Mouse (Mus musculus): ENCODE measurements around the gene Ripk1.

The Ripk1 gene

DNA sequence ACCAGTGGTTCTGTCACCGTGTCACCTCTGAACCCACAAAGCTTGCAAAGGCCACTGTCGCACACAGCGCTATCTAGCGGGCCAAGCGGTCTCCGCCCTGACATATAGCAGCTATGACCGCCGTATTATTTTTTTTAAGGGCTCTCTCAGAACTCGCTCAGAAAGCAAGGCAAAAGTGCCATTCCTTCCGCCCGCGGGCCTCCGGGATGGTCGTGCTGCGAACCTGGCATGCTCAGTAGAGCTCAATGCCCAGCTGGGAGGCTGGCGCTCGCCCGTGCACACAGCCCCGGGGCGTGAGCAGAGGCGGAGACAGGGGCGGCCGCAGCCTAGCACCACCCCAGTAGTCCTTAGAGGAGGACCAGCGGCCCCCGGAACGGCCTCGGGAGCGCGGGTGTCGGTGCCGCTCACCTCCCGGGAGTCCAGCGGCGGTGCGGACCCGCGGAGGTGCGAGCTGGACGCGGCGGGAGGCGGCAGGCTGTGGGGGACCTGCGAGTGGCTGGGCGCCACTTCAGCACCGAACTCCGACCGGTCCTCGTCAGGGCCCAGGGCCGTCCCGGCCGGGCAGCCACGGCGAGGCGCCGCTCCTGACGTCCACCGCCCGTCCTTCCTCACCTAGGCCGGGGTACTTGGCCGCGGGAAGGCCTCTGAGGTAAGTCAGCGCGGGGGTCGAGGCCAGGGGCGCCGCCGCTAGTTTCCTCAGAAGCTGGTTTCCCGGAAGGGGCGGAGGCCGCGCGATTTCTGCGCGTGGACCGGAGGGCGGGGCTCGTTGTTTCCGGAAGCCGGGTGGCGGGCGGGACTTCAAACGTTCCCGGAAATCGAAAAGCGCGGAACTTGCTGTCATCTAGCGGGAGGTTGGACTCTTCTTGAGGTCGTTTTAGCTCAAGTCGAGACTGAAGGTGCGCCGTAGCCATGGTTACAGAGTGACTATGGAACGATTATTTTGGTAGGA lies at the start of gene Ripk1, which contains the start of gene Serpinb6a:
Gene Ripk1 (plus strand): TSS at position 306 of the 949 bp plus-strand sequence.
Gene Serpinb6a (minus strand): TSS at position 737 of the 949 bp plus-strand sequence.
- Histone ChIP-seq H3K27me3 (ENCODE audit: control insufficient read depth, insufficient read depth, low read length, poor library complexity, severe bottlenecking) (no peaks in the 10 kb centered on the region), H3K36me3 (ENCODE audit: control insufficient read depth, insufficient read depth, low read length, poor library complexity, severe bottlenecking) (no peaks in the 10 kb centered on the region)
- peak; percentile 92 for DNase-seq (ENCODE audit: low read depth, low spot score)

DNA sequence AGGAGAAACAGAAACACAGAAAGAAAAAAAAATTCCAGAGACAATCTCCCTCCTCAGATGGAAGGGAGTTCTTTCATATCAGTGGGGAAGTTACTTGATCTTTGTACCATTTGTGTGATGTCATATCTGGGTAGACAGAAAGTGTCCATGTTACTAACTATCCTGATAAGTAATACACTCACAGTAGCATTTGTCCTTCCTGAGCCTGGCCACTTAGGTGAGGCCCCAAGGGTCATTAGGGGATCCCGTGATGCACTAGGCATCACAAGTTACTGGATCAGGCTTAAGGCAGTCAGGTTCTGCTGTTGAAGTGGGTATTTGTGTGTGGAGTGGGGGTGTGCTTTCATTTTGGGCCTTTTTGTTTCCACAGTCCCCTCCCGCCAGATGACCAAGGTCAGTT lies 49.2 kb upstream of the Ripk1 start:
- Histone ChIP-seq H3K27me3 (ENCODE audit: control insufficient read depth, insufficient read depth, low read length, poor library complexity, severe bottlenecking) (no peaks in the 10 kb centered on the region), H3K36me3 (ENCODE audit: control insufficient read depth, insufficient read depth, low read length, poor library complexity, severe bottlenecking) (no peaks in the 10 kb centered on the region)
- DNase-seq (ENCODE audit: low read depth, low spot score), result no peak

DNA sequence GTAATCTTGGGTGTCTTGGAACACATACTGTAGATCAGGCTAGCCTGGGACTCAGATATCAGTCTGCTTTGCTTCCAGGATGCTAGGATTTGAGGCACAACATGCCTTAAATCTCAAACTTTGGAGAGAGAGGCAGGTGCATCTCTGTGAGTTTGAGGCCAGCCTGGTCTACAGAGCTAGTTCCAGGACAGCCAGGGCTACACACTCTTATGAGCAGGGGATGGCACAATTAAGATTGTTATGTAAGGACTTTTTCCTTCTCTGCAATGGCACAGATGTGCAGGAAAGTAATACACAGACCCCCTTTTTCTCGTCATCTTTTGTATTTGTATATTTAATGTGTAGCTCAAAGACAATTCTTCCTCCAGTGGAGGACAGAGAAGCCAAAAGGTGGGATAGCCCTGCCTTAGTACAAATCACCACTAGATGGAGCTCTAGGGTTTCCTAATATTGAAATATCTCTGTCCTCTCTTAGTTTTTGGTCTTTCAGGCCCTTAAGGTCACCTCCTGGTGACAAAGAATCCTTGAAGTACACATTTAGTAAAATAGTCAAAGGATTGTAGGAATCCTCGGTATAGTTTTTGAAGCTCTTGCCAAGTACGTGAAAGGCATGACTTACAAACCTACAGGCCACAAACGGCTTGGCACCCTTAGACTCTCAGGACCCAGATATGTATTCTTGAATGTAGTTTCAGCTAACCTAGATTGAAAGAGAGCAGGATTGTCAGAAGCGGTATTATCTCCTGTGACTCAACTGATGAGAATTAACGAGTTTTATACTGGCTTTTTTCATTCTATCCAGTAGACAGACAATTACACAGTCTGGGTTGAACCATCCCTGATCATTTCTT lies 45.4 kb upstream of the Ripk1 start:
- Histone ChIP-seq H3K27me3 (ENCODE audit: control insufficient read depth, insufficient read depth, low read length, poor library complexity, severe bottlenecking) (no peaks in the 10 kb centered on the region), H3K36me3 (ENCODE audit: control insufficient read depth, insufficient read depth, low read length, poor library complexity, severe bottlenecking) (no peaks in the 10 kb centered on the region)
- peak; percentile 68 for DNase-seq (ENCODE audit: low read depth, low spot score)

DNA sequence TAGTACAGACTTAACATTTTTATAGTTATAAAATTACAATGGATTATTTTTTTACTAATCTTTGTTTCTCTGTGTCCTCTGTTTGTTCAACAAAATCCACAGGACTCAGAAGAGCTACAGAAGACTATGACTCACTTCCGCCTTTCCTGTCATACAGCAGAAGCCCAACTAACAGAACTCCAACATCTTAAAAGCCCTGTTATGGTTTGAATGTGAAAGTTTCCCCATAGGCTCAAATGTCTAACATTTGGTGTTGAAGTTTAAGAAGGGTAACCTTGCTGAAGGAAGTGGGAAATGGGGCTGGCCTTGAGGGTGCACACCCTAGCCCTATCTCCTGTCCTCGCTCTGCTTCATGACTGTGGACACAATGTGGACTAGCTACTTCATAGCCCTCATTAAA lies 42.4 kb upstream of the Ripk1 start:
- Histone ChIP-seq H3K36me3 (ENCODE audit: control insufficient read depth, insufficient read depth, low read length, poor library complexity, severe bottlenecking) (no peaks in the 10 kb centered on the region), H3K27me3 (ENCODE audit: control insufficient read depth, insufficient read depth, low read length, poor library complexity, severe bottlenecking) (no peaks in the 10 kb centered on the region)
- DNase-seq (ENCODE audit: low read depth, low spot score), result no peak

DNA sequence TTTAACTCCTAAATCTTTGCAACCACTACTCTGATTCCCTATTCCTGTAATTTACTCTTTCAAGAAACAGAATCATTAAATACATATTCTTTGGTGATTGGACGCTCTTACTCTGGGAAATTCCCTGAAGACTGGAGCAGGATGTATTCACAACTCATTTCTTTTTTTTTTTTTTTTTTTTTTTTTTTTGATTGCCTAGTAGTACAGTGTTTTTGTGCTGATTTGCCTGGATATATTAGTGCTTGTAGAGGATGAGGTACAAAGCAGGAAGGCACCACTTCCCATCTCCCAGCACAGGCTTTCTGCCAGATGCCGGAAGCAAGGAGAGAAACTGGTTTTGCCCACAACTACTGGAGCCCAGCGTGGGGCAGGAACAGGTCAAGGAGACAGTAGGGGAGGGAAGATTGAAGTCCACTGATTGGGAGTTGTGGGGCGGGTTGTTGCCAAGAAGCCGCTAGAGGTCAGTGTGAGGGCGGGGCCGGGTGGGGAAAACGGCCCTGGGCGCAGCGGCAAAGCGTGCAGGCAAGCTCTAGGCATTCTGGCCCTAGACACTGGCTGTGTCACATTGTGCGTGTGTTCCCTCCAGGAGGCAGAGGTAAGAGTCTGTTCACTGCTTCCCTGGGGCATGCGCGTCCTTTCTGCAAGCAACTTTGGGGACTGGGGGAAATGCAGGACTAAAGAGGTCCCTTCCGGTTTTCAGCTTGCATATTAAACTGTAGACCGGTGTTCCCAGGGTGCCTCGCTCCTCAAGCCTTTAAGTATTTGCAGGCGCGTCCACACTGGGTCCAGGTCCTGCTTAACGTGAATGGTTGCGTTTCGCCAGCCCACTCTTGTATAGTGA lies 37.7 kb upstream of the Ripk1 start, which contains the start of gene Nqo2:
Gene Nqo2 (plus strand): TSS at position 482 of the 841 bp plus-strand sequence.
- H3K36me3 ChIP-seq (ENCODE audit: control insufficient read depth, insufficient read depth, low read length, poor library complexity, severe bottlenecking), result no peaks in the 10 kb centered on the region
- H3K27me3 ChIP-seq (ENCODE audit: control insufficient read depth, insufficient read depth, low read length, poor library complexity, severe bottlenecking), result no peaks in the 10 kb centered on the region
- peak; percentile 60 for DNase-seq (ENCODE audit: low read depth, low spot score)

DNA sequence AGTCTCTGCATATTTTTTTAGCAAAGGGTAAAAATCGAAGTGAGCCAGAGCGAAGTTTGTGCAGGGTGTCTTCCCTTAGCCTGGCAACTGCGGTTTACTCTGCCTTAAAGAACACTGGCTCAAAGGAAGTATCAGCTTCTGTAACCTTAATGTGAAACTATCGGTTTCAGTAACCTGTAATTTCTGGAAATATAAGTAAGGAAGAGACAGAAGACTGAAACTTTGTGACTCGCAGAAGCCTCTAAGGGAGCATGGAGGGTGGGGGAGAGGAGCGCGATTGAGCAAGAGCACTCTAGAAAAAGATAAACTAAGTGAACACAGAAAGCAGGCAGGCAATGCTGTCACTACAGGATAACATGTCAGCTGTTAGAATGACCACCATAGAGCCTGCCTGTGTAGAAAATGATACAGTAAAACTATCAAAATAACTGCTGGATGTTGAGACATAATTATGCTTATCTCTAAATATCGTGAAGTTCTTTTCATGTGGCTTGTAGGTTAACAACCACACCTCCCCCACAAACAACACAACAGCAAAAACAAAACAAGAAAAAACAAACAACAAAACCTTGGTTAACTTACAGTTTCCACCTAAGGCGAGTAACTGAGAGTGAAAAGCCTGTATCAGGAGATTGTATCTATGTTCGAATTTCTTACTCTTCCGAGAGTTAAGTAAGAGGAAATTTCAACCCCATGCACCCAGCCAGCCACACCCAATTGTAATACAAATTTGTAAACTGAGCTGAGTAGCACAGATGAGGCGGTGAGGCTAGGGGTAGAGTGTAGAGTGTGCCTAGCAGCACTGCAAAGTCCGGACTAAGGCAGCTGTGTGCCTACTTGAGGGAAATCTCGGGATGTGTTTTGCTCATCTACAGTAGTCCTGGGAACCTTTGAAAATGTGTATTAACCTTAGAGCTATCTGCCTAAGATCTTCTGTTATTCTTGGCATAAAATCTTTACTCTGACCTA lies 36.8 kb upstream of the Ripk1 start:
- DNase-seq (ENCODE audit: low read depth, low spot score), result no peak
- Histone ChIP-seq H3K27me3 (ENCODE audit: control insufficient read depth, insufficient read depth, low read length, poor library complexity, severe bottlenecking) (no peaks in the 10 kb centered on the region), H3K36me3 (ENCODE audit: control insufficient read depth, insufficient read depth, low read length, poor library complexity, severe bottlenecking) (no peaks in the 10 kb centered on the region)

DNA sequence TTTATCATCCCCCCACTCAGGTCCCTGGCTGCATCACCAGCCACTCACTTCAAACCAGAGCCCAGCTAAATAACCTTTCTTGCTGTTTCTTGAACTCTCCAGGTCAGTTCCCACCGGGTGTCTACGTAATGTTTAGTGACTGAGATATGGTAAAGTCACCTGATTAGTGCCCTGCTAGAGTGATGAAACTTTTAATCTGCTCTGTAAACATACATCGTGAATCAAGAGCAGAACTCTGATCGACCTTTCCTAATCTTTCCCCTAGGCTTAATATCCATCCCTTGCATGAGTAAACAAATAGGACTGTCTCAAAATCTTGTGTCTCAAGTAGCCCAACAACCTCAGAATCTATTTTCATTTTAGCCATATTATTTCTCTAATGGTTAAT lies 36.1 kb upstream of the Ripk1 start:
- Histone ChIP-seq H3K36me3 (ENCODE audit: control insufficient read depth, insufficient read depth, low read length, poor library complexity, severe bottlenecking) (no peaks in the 10 kb centered on the region), H3K27me3 (ENCODE audit: control insufficient read depth, insufficient read depth, low read length, poor library complexity, severe bottlenecking) (no peaks in the 10 kb centered on the region)
- no peak for DNase-seq (ENCODE audit: low read depth, low spot score)

DNA sequence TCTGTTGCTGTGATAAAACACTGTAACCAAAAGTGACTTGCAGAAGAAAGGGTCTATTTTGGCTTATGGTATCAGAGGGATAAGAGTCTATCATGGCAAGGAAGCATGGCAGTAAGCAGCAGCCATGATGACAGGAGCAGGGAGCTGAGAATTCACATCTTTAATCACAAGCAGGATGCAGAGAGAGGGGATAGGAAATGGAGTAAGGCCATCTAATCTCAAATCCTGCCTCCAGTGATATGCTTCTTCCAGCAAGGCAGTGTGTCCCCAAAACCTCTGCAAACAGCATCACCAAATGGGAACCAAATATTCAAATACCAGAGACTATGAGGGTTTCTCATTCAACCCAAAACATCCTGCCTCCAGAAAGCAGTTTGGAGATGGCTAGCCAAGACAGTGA lies 35.6 kb upstream of the Ripk1 start:
- DNase-seq (ENCODE audit: low read depth, low spot score), result no peak
- Histone ChIP-seq H3K27me3 (ENCODE audit: control insufficient read depth, insufficient read depth, low read length, poor library complexity, severe bottlenecking) (no peaks in the 10 kb centered on the region), H3K36me3 (ENCODE audit: control insufficient read depth, insufficient read depth, low read length, poor library complexity, severe bottlenecking) (no peaks in the 10 kb centered on the region)

DNA sequence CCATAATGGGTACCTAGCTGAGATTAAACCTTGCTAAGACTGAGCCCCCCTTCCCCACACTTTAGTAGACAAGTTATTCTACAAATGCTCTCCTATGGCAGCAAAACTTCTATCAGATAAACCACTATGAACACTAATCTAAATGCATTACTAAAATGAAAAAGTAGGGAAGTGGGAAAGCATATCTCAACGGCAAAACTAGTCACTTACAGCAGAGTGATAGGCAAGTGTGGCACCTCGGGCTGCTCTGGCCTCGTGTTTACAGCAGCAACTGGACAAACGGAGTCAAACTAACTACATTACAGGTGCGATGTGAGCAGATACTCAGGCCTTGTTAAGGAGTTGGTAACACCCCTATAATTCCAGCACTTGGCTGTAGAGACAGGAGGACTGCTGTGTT lies 12.5 kb upstream of the Ripk1 start:
- no peak for DNase-seq (ENCODE audit: low read depth, low spot score)
- no peaks in the 10 kb centered on the region for H3K27me3 ChIP-seq (ENCODE audit: control insufficient read depth, insufficient read depth, low read length, poor library complexity, severe bottlenecking)

DNA sequence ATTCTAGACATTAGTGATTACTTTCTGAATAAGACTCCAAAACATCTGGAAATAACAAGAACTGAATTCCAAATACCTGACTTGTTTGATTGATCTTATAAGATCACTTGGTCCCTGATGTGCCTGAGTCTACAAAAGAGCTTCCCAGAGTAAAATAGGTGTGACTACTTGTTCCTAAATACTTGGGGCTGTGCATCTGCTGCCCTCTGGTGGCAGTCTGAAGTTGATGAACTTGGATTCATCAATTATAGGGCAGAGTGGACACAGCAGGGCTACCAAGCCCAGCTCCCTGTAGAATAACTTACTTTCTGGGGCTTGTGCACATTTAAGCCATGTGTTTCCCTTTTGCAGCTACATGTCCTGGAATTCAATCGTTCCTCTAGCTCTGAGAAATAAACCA lies 7.0 kb upstream of the Ripk1 start:
- peak; percentile 84 for DNase-seq (ENCODE audit: low read depth, low spot score)
- 0 out of 2 replicates have a peak, but pooled peaks cover 2% of the 10 kb centered on the region for H3K36me3 ChIP-seq (ENCODE audit: control insufficient read depth, insufficient read depth, low read length, poor library complexity, severe bottlenecking)
- no peaks in the 10 kb centered on the region for H3K27me3 ChIP-seq (ENCODE audit: control insufficient read depth, insufficient read depth, low read length, poor library complexity, severe bottlenecking)

More for the DNA sequence above, 12.5 kb upstream of the Ripk1 start:
- peaks cover 2% of the 10 kb centered on the region; the same call in 1 of the 2 replicates for H3K36me3 ChIP-seq (ENCODE audit: control insufficient read depth, insufficient read depth, low read length, poor library complexity, severe bottlenecking)

DNA sequence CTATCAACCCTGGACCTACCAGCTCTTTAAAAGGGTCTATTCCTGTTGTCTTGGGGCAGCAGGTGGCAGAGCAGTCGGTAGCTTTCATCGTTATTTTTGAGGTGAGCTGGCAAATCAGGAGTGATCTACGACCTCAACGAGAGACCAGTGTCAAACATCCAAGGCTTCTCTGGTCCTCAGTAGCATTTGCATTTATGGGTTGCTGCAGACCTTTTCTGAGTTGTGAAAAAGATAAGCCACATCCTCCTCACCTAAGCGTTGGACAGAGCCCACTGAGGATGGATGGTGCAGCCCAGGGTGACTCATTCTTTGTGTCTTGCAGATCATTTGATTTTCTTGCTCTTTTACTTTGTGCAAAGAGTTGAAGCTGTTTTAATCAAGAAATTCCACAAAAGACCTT lies 895 bp downstream of the Ripk1 start:
- no peaks in the 10 kb centered on the region for H3K27me3 ChIP-seq (ENCODE audit: control insufficient read depth, insufficient read depth, low read length, poor library complexity, severe bottlenecking)
- H3K36me3 ChIP-seq (ENCODE audit: control insufficient read depth, insufficient read depth, low read length, poor library complexity, severe bottlenecking), result no peaks in the 10 kb centered on the region
- DNase-seq (ENCODE audit: low read depth, low spot score), result no peak

DNA sequence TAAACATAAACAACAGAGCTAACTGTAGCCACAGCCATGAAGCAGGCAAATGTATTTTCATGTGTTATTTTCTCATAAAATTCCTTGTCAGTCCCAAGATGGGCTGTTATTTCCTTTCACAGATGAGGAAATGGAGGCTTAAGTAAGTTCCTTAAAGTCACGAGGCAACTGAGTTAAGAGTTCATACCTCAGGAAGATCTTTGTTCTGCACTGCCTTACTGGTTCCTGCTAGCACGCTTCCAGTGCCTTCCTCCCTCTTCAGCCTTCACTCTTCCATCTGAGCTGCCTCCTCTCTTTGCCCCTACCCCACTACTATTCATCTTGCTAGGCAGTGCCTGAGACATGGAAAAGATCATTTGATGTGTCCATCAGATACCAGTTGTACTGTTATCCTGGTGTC lies 5.1 kb downstream of the Ripk1 start:
- H3K27me3 ChIP-seq (ENCODE audit: control insufficient read depth, insufficient read depth, low read length, poor library complexity, severe bottlenecking), result no peaks in the 10 kb centered on the region
- peaks cover 4% of the 10 kb centered on the region for H3K36me3 ChIP-seq (ENCODE audit: control insufficient read depth, insufficient read depth, low read length, poor library complexity, severe bottlenecking)
- DNase-seq (ENCODE audit: low read depth, low spot score), result no peak

DNA sequence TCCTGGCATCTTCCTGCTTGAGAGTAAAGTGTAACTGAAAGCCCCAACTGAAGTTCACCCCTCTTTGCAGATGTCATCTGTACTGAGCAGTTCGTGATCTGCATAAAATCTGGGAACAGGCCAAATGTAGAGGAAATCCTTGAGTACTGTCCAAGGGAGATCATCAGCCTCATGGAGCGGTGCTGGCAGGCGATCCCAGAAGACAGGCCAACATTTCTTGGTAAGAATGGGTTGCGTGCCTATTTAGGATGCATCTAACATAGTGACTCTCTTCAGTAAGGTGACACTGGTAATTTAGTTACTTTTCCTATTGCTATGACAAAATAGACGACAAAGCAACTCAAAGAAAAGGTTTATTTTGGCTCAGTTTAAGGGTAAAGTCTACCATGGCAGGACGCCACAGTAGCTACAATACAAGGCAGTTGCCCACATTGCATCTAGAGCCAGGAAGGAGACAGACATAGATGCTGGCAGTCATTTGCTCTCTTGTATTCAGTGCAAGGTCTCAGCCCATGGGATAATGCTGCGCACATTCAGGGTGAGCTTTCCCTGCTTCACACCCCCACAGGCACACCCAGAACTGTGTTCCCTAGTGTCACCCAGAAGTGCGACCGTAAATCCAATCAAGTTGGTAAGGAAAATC lies 14.9 kb downstream of the Ripk1 start:
- no peak for DNase-seq (ENCODE audit: low read depth, low spot score)

More for the DNA sequence above, 14.9 kb downstream of the Ripk1 start:
- no peaks in the 10 kb centered on the region for H3K27me3 ChIP-seq (ENCODE audit: control insufficient read depth, insufficient read depth, low read length, poor library complexity, severe bottlenecking)
- peaks cover 29% of the 10 kb centered on the region for H3K36me3 ChIP-seq (ENCODE audit: control insufficient read depth, insufficient read depth, low read length, poor library complexity, severe bottlenecking)

Measured in splenic B cell, adult 2 months (primary cell).